Mouse (Mus musculus) neural tube, embryonic 15.5 days (tissue): Measurements from ENCODE around the gene H60b. TPM values are rescaled to one million over a fixed set of nuclear protein-coding genes. Genes with fewer than 3 reads are reported as not detected.
"Not testable (repeated sequence)": the region's sequence is repeated elsewhere in the genome, so short reads cannot be mapped to it uniquely, and the experiment has no call there.

Experiments used
- ATAC-seq: fragments of 200-750 bp; cut with Nextera tagmentation; 2 replicates; pipeline ENCODE4 v1.8.0; 2017; ENCODE audit warnings: mild to moderate bottlenecking, moderate TSS enrichment, moderate library complexity; ENCODE audit not compliant: low FRiP score
- H3K27ac ChIP-seq: fragments of 300-500 bp; sonication (generic); replicated peaks from 2 replicates; pipeline ENCODE4 v1.5.1; 2015; ENCODE audit warnings: mild to moderate bottlenecking, inconsistent platforms
- H3K27me3 ChIP-seq: fragments of 300-500 bp; sonication (generic); replicated peaks from 2 replicates; pipeline ENCODE4 v1.6.1; 2015; ENCODE audit warnings: inconsistent platforms
- H3K36me3 ChIP-seq: fragments of 300-500 bp; sonication (generic); 2 replicates; pipeline ENCODE4 v1.6.1; 2015; ENCODE audit warnings: inconsistent platforms
- H3K4me1 ChIP-seq: fragments of 300-500 bp; sonication (generic); 2 replicates; pipeline ENCODE4 v1.6.1; 2015; ENCODE audit warnings: inconsistent platforms
- H3K4me2 ChIP-seq: fragments of 300-500 bp; sonication (generic); 2 replicates; pipeline ENCODE4 v1.6.1; 2015; ENCODE audit warnings: inconsistent platforms, mild to moderate bottlenecking, moderate library complexity
- H3K4me3 ChIP-seq: fragments of 300-500 bp; sonication (generic); replicated peaks from 2 replicates; pipeline ENCODE4 v1.5.1; 2015; ENCODE audit warnings: mild to moderate bottlenecking, inconsistent platforms
- H3K9ac ChIP-seq: fragments of 300-500 bp; sonication (generic); replicated peaks from 2 replicates; pipeline ENCODE4 v1.6.1; 2015; ENCODE audit warnings: mild to moderate bottlenecking, inconsistent platforms
- H3K9me3 ChIP-seq: fragments of 300-500 bp; sonication (generic); replicated peaks from 2 replicates; pipeline ENCODE4 v1.6.1; 2016; ENCODE audit warnings: inconsistent platforms
- WGBS: fragments of 180-500 bp; shearing (Covaris S2); methylation state at CpG from one replicate; pipeline ENCODE4 v1.1.7; 2015; ENCODE audit warnings: mixed read lengths; 5-methylcytosine and 5-hydroxymethylcytosine counted together
- polyA plus RNA-seq: library from polyadenylated mRNA; unstranded; fragments of >200 nt; fragmentation: Nextera tagmentation; extraction: Ambion mirVana; gene quantifications from 2 replicates; pipeline ENCODE4 v1.2.1, GENCODE M21; 2015

Gene H60b
- 0.23 and 0.46 TPM in 2 replicates for polyA plus RNA-seq

DNA sequence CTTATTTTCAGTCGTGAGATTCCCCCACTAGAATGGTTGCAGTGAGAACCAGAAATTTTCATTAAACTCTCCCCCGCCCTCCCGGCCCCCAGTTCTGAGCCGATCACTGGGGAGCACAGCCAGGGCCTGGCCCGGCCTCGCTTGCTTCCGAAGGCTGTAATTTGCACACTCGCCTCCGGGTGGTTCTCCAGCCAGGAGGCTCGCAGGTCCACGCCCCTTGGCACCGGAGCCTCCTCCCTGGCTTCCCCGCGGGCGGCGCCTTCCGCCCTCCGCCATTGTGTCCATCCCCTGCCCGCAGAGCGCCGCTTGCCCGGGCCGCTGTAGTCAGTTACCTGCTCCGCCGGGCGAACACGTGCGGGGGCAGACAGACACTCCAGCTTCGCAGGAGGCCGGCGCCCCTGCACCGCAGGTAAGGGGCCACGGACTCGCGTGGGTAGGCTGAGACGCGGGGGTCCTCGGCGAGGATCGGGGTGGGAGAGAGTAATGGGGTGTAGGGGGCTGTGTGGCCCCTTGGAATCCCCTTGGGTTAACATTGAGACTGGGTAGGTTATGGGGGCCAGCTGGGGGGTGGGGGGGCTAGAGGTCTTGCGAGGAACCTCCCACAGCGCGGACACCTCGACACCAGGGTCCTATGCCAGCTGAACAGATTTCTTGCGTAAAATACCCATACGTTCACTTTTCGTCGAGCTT, at the start of gene H60b, which contains the start of gene Raet1e:
Gene H60b (plus strand): TSS at position 277 of the 690 bp plus-strand sequence.
Gene Raet1e (plus strand): TSS at position 260 of the 690 bp plus-strand sequence.
- Histone ChIP-seq H3K27me3 (peaks cover 73% of the 10 kb centered on the region), H3K4me3 (peak within 1 kb of the TSS; percentile 22), H3K4me2 (peak within 1 kb of the TSS; percentile 53), H3K4me1 (peaks cover 14% of the 10 kb centered on the region)
- H3K9ac ChIP-seq, H3K36me3 ChIP-seq, H3K27ac ChIP-seq, H3K9me3 ChIP-seq: not testable (repeated sequence)
- 0 out of 2 replicates have a peak, but pooled peaks have one; percentile 25 for ATAC-seq
- under 1% methylated on average over 47 of the region's 48 CpGs for WGBS

DNA sequence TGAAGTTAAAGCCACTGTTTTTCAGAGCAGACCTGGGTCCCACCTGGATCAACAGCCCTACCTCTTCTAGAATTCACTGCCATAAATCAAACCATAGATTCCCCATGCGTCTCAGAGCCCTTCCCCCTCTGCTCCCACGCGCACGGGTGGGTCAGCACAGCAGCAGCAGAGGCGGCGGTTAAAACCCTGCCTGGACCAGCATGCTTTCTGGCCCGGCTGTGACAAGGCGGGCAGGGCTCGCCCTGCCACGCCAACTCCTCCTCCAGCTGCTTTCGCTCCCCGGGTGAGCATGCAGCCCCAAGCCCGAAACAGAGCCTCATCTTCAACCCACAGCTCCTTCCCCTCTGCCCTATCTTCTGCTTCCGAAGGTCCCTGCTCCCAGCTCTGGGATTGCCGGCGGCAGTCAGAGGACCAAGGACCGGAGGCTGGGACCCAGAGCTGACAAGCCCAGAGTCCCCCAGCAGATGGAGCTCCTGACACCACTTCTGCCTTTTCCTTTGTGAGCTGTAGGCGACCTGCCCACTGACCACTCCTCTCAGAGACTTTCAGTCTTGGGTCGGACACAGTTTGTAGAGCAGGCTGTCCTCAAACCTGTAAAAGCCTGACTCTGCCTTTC, 17.6 kb upstream of the H60b start:
- no peaks in the 10 kb centered on the region for H3K27me3 ChIP-seq
- no peaks in the 10 kb centered on the region for H3K9me3 ChIP-seq
- 1% methylated on average over 19 of the region's 19 CpGs for WGBS
- peak overlapping the region; percentile 45 for H3K4me3 ChIP-seq
- peak overlapping the region; percentile 48 for H3K9ac ChIP-seq
- H3K36me3 ChIP-seq = no peaks in the 10 kb centered on the region
- H3K4me2 ChIP-seq = peak overlapping the region; percentile 81
- ATAC-seq = peak; percentile 74
- no peaks in the 10 kb centered on the region for H3K4me1 ChIP-seq
- H3K27ac ChIP-seq = no peak overlapping the region

DNA sequence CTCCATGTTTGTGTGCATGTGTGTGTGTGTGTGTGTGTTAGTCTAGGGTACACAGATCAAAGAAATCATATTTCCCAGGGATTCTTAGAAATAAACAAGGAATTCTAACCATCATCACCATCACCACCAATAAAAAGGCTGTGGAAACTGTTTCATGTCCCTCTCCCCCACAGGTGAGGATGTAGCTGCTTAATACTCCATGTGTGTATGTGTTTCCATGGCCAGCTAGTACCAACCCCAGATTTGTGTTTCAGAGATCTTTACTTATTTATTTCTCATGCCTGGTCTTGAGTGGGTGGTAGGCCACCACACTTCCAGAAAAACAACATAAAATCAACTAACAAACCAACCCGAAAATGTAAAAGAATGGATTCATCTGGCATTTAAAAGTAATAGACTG, 16.2 kb upstream of the H60b start:
- H3K27ac ChIP-seq, H3K9ac ChIP-seq, ATAC-seq, H3K27me3 ChIP-seq, H3K4me1 ChIP-seq, H3K4me3 ChIP-seq, H3K4me2 ChIP-seq, H3K9me3 ChIP-seq, H3K36me3 ChIP-seq: not testable (repeated sequence)
- WGBS = 91% methylated on average over 1 of the region's 1 CpGs

DNA sequence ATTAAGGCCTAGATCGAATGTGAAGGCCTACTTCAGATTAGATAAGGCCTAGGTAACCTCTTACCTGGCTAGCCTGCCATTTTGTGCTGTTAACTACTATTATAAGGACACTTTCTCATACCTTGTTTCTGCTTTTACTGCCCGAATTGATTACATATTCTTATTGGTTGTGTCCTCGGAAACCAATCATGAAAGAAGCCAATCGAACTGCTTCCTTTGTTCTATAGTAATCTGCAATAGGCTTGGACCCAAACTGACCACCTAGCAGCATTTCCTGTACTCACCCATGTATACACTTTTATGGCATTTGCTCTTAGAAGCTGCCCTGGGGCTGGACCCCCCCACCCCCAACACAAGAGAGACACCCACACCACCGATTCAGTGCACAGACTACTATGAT, 15.5 kb upstream of the H60b start:
- Histone ChIP-seq H3K27me3 (no peaks in the 10 kb centered on the region), H3K27ac (no peak overlapping the region), H3K9ac (no peak overlapping the region), H3K4me1 (no peaks in the 10 kb centered on the region), H3K4me2 (no peak overlapping the region), H3K9me3 (no peaks in the 10 kb centered on the region), H3K36me3 (no peaks in the 10 kb centered on the region), H3K4me3 (no peak overlapping the region)
- ATAC-seq = no peak
- 71% methylated on average over 5 of the region's 5 CpGs for WGBS

DNA sequence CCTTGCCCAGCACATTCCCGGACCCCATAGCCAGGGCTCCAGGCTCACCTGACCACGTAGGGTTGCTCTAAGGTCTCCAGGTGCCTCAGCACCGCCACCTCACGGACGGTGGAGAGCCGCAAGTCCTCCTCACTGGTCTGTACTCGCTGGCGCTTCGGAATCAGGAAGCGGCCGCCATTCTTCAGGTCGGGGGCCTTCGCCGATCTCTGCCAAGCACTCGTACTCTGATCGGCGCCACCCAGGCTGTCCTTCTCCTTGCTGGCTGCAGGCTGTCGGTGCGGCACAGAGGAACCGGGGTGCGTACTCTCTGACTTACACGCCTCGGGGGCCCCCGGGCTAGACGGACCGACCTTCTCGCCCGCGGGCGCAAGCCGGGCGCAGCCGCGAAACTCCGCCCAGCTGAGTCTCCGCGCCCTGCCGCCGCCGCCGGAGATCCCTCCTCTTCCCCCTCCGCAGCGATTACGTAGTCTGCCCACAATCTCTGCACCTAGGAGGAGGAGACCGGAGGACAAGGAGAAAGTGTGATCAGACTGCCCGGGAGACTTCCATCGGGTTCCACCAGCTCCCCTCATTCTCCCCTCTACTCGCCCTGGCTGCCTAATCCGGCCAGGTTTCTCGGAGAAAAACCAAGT, 9.8 kb upstream of the H60b start:
- under 1% methylated on average over 38 of the region's 50 CpGs for WGBS
- Histone ChIP-seq H3K27ac (no peak overlapping the region), H3K4me2 (peak overlapping the region; percentile 81), H3K4me1 (peaks cover 30% of the 10 kb centered on the region), H3K4me3 (peak overlapping the region; percentile 46), H3K9ac (peak overlapping the region; percentile 30; the same call in 1 of the 2 replicates), H3K9me3 (no peaks in the 10 kb centered on the region), H3K36me3 (no peaks in the 10 kb centered on the region), H3K27me3 (peaks cover 41% of the 10 kb centered on the region)
- ATAC-seq = peak; percentile 70

DNA sequence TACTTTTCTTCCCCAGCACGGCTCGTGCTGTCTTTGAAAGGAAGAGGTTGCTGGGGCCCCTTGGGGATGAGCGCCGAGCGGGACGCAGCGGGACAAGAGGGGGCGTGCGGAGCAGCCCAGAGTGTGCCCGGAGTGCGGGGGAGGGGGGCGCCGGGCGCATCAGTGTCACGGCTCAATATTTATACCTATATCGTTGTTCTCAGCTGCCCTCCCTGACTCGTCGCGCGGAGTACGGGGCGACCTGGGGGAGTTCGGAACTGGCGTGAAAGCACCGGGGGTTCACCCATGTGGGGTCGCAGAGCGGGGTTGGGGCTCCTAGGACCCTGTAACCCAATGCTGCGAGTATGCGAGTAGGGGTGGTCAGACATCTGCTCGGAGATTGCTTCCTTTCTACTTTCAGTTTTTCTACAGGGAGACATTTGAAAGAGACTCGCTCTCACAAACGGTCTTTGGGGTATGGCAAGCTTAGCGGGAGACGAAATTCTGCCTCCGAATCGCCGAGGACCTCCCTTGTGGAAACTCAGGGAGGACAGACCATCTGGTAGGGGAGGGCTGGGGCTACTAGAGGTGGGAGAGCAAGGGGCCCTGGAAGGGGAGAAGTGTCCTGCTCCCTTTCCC, 9.2 kb upstream of the H60b start, which contains the start of gene E030030I06Rik:
Gene E030030I06Rik (minus strand): TSS at position 198 of the 618 bp plus-strand sequence.
- peak; percentile 22; the same call in 1 of the 2 replicates for ATAC-seq
- peaks cover 32% of the 10 kb centered on the region for H3K4me1 ChIP-seq
- H3K4me2 ChIP-seq = peak within 1 kb of the TSS; percentile 81
- H3K27ac ChIP-seq = no peak within 1 kb of the TSS
- H3K4me3 ChIP-seq = peak within 1 kb of the TSS; percentile 46
- H3K27me3 ChIP-seq = peaks cover 44% of the 10 kb centered on the region
- under 1% methylated on average over 37 of the region's 37 CpGs for WGBS
- H3K9ac ChIP-seq = peak within 1 kb of the TSS; percentile 30; the same call in 1 of the 2 replicates
- H3K9me3 ChIP-seq = no peaks in the 10 kb centered on the region
- H3K36me3 ChIP-seq = no peaks in the 10 kb centered on the region

DNA sequence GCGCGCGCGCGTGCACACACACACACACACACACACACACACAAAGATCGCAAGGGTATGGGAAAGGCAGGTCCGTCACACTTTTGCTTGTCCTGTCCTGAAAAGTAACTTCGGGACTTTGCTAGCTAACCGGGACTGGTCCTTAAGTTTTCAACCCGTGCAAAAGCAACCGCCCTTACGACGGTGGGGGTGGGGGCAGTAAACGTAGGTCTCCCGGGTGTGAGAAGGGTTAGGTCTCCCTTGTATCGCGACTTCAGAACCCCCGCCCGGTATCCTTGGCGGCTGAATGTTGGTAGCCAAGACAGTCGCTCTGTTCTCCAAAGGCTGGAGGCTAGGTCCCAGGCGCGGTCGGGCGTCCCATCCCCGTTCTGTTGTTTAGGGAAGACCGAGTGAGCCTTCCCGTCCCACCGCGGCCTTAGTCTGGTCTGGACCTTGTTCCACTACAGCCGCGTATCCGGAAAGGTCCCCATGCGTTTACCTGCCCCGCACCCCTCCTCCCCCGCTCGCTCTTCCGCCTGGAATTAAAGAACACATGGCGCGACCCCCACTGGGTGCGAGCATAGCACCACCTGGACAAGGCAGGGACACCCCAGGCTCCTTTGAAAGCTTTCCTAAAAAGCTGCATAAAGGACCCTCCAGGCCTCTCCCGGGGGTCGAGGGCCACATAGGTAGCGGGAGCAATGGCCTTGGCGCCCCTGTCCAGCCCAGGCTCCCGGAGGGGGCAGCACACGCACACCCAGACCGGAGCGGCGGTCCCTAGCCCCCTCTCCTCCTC, 8.5 kb upstream of the H60b start:
- peak overlapping the region; percentile 81 for H3K4me2 ChIP-seq
- H3K4me3 ChIP-seq = peak overlapping the region; percentile 46
- no peaks in the 10 kb centered on the region for H3K36me3 ChIP-seq
- peaks cover 45% of the 10 kb centered on the region for H3K27me3 ChIP-seq
- under 1% methylated on average over 50 of the region's 50 CpGs for WGBS
- no peak overlapping the region for H3K27ac ChIP-seq
- no peaks in the 10 kb centered on the region for H3K9me3 ChIP-seq
- no peak overlapping the region for H3K9ac ChIP-seq
- ATAC-seq = no peak
- H3K4me1 ChIP-seq = peaks cover 34% of the 10 kb centered on the region

DNA sequence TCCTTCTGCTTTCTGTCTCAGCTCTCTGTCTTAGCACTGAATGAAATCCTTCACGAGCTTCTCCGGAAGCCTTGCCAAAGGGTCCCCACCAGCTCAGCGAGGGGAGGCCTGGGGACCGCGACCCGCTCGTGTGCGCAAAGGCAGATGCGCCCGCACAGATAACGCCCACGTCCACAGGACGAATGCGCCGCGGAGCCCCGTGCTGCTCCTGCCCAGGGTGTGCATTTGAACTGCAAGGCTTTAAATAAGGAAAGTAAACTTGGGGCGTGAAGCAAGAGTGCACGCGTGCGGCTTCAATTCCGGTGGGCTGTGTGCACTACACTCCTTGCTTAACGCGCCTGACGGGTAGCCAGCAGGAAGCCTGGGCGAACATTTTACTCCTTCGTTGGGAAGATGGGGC, 7.8 kb upstream of the H60b start:
- H3K4me3 ChIP-seq = 0 out of 2 replicates have a peak overlapping the region, but pooled peaks have one; percentile 46
- no peak overlapping the region for H3K9ac ChIP-seq
- H3K4me1 ChIP-seq = peaks cover 34% of the 10 kb centered on the region
- H3K36me3 ChIP-seq = no peaks in the 10 kb centered on the region
- no peak overlapping the region for H3K27ac ChIP-seq
- peak overlapping the region; percentile 81 for H3K4me2 ChIP-seq
- H3K9me3 ChIP-seq = no peaks in the 10 kb centered on the region
- WGBS = 0% methylated on average over 27 of the region's 27 CpGs
- peaks cover 52% of the 10 kb centered on the region for H3K27me3 ChIP-seq
- ATAC-seq = no peak

DNA sequence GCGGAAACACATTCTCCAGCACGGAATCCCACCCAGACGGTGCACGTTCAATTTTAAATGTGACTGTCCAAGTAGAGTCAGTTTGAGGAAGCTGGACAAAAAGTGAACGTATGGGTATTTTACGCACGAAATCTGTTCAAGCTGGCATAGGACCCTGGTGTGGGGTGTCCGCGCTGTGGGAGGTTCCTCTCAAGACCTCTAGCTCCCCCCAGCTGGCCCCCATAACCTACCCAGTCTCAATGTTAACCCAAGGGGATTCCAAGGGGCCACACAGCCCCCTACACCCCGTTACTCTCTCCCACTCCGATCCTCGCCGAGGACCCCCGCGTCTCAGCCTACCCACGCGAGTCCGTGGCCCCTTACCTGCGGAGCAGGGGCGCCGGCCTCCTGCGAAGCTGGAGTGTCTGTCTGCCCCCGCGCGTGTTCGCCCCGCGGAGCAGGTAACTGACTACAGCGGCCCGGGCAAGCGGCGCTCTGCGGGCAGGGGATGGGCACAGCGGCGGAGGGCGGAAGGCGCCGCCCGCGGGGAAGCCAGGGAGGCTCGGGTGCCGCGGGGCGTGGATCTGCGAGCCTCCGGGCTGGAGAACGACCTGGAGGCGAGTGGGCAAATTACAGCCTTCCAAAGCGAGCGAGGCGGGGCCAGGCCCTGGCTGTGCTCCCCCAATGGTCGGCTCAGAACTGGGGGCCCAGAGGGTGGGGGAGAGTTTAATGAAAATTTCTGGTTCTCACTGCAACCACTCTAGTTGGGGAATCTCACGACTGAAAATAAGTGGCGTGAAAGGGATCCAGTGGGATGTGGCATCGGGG, 7.1 kb upstream of the H60b start:
- Histone ChIP-seq H3K4me1 (peaks cover 34% of the 10 kb centered on the region), H3K4me3 (0 out of 2 replicates have a peak overlapping the region, but pooled peaks have one; percentile 8), H3K27me3 (peaks cover 59% of the 10 kb centered on the region), H3K4me2 (peak overlapping the region; percentile 25; the same call in 1 of the 2 replicates)
- H3K36me3 ChIP-seq, H3K27ac ChIP-seq, H3K9ac ChIP-seq, H3K9me3 ChIP-seq: not testable (repeated sequence)
- 1% methylated on average over 55 of the region's 55 CpGs for WGBS
- ATAC-seq = peak; percentile 19; the same call in 1 of the 2 replicates

DNA sequence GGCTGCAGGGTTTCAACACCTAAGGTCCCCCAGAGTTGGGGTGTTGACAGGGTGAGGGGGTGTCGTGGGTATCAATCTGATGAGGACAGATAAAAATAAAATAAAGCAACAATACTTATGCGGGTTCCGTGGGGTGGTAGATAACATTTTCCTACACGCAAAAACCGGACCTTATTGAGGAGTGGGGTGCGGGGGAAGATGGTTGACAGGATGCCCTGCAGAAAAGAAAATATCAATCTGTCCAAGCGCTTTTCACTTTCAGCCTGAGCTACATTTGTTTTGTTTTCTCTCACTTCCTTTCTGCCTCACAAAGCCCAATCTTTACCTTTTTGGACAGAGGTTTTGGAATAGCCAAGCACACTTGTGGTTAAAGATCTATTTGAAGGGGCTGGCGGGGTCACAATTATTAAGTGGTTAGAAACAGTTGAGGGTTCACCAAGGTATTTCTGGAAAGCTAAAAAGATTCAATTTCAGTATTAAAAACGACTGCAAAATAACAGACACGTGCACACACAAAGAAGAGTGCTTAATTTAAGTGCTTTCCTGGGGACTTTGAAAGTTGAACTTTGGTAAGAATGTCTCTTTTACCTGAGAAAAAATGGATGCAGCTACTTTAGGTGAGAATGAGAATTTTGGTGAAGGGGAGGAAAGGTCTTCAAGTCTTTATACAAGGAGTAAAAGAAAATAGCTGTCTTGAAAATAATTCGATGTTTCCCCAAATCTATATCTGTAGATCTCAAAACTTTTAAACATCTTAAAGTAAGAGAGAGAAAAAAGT, 6.3 kb upstream of the H60b start:
- H3K4me2 ChIP-seq, ATAC-seq, H3K36me3 ChIP-seq, H3K9ac ChIP-seq, H3K4me3 ChIP-seq, H3K27ac ChIP-seq, H3K9me3 ChIP-seq: not testable (repeated sequence)
- 2% methylated on average over 11 of the region's 11 CpGs for WGBS
- H3K27me3 ChIP-seq = peaks cover 67% of the 10 kb centered on the region
- H3K4me1 ChIP-seq = peaks cover 34% of the 10 kb centered on the region
